Mouse (Mus musculus) stomach, embryonic 14.5 days (tissue): ENCODE data around the gene Bzw2. TPM values are rescaled to one million over a fixed set of nuclear protein-coding genes. Genes with fewer than 3 reads are reported as not detected.

ENCODE experiments used
- ATAC-seq: fragments of 200-750 bp; cut with Nextera tagmentation; 2 replicates; pipeline ENCODE4 v1.8.0; 2017; ENCODE audit warnings: low read depth, moderate TSS enrichment; ENCODE audit not compliant: insufficient number of reproducible peaks, insufficient read depth, low FRiP score
- H3K27ac ChIP-seq: fragments of 300-500 bp; sonication (generic); 2 replicates; pipeline ENCODE4 v1.5.1; 2014; ENCODE audit warnings: mild to moderate bottlenecking, low read length, moderate library complexity, mixed read lengths
- H3K27me3 ChIP-seq: fragments of 300-500 bp; sonication (generic); 2 replicates; pipeline ENCODE4 v1.6.1; 2014; ENCODE audit warnings: low read length, control low read depth, mixed read lengths; ENCODE audit not compliant: control insufficient read depth, insufficient read depth
- H3K36me3 ChIP-seq: fragments of 300-500 bp; sonication (generic); 2 replicates; pipeline ENCODE4 v1.6.1; 2014; ENCODE audit warnings: mild to moderate bottlenecking, control low read depth, low read length, moderate library complexity, mixed read lengths; ENCODE audit not compliant: control insufficient read depth, insufficient read depth
- H3K4me1 ChIP-seq: fragments of 300-500 bp; sonication (generic); 2 replicates; pipeline ENCODE4 v1.6.1; 2014; ENCODE audit warnings: low read length, control low read depth, mixed read lengths; ENCODE audit not compliant: control insufficient read depth, insufficient read depth
- H3K4me2 ChIP-seq: fragments of 300-500 bp; sonication (generic); replicated peaks from 2 replicates; pipeline ENCODE4 v1.6.1; 2014; ENCODE audit warnings: low read depth, low read length, control low read depth
- H3K4me3 ChIP-seq: fragments of 300-500 bp; sonication (generic); 2 replicates; pipeline ENCODE4 v1.5.1; 2014; ENCODE audit warnings: low read depth, low read length, control low read depth
- H3K9ac ChIP-seq: fragments of 300-500 bp; sonication (generic); replicated peaks from 2 replicates; pipeline ENCODE4 v1.6.1; 2014; ENCODE audit warnings: low read depth, mild to moderate bottlenecking, control low read depth, low read length, moderate library complexity, mixed read lengths
- H3K9me3 ChIP-seq: fragments of 300-500 bp; sonication (generic); 2 replicates; pipeline ENCODE4 v1.6.1; 2016; ENCODE audit warnings: low read depth, low read length, control low read depth; ENCODE audit not compliant: control insufficient read depth
- WGBS: fragments of 180-500 bp; shearing (Covaris S2); extraction: QIAGEN DNeasy Blood & Tissue Kit; methylation state at CpG from one replicate; pipeline ENCODE4 v1.1.7; 2014; 5-methylcytosine and 5-hydroxymethylcytosine counted together
- polyA plus RNA-seq: library from polyadenylated mRNA; unstranded; fragments of >200 nt; fragmentation: Nextera tagmentation; extraction: Ambion mirVana; gene quantifications from 2 replicates; pipeline ENCODE4 v1.2.1, GENCODE M21; 2014

Gene Bzw2
- polyA plus RNA-seq, 1 experiment from 2014 or later, result 228 TPM

DNA sequence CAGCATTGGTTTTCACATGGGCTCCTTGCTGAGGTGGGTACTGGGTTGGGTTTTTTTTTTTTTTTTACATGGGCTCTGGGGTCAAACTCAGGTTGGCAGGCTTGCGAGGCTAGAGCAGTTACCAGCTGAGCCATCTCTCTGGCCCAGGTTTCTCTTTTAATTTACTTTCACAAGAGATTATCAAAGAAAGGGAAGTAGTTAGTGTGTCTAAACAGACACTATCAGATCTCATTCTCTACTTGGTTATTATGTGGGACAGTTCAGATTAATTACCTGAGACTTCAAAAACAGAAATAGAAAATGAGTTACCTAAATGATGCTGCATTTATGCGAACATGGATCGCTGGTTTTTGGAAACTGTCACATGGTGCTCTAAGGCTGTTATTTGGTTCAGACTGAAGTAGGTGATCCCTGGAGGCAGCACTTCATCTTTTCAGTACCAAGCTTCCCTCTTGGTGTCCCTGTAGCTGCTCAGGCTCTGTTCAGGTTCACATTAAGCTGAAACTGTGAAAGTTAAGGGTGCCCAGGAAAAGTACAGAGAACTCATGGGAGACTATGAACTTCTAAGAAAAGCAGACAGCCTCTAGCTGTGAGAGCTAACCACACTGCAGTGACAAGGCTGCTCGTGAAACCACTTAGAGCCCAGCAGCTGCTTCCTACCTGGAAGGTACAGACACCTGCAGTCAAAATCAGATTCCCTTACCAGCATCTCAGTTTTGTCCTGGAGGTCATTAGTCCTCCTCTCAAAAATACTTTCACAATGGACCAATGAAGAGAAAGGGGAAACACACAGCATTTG lies 79.6 kb downstream of the Bzw2 start:
- no peak for ATAC-seq
- Histone ChIP-seq H3K27ac (no peak overlapping the region), H3K4me1 (no peaks in the 10 kb centered on the region), H3K9me3 (no peaks in the 10 kb centered on the region), H3K4me3 (no peak overlapping the region), H3K9ac (no peak overlapping the region), H3K27me3 (no peaks in the 10 kb centered on the region), H3K36me3 (no peaks in the 10 kb centered on the region), H3K4me2 (no peak overlapping the region)
- WGBS, result 67% methylated on average over 4 of the region's 4 CpGs

DNA sequence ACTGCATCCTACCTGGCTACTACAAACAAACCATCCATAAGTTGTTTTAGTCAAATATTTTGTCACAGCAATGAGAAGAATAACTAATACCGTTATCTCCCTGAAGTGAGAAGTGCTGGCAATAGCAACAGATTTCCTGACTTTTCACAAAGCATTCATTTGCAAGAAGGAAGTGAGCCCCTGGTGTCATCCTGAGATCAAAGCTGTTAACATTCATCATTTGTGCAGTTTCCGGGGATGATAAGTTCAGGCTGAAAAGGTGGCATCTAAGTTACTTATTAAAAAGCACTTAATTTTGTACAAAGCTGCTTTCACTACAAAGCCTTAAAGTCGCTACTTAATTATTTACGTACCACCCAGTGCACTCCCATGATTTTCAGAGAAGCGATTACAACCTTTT lies 85.0 kb downstream of the Bzw2 start:
- H3K4me2 ChIP-seq, result no peak overlapping the region
- no peak overlapping the region for H3K9ac ChIP-seq
- H3K4me1 ChIP-seq, result no peaks in the 10 kb centered on the region
- no peak overlapping the region for H3K27ac ChIP-seq
- 28% methylated on average over 5 of the region's 5 CpGs for WGBS
- no peak for ATAC-seq
- H3K27me3 ChIP-seq, result no peaks in the 10 kb centered on the region
- H3K4me3 ChIP-seq, result no peak overlapping the region
- H3K9me3 ChIP-seq, result no peaks in the 10 kb centered on the region
- no peaks in the 10 kb centered on the region for H3K36me3 ChIP-seq

DNA sequence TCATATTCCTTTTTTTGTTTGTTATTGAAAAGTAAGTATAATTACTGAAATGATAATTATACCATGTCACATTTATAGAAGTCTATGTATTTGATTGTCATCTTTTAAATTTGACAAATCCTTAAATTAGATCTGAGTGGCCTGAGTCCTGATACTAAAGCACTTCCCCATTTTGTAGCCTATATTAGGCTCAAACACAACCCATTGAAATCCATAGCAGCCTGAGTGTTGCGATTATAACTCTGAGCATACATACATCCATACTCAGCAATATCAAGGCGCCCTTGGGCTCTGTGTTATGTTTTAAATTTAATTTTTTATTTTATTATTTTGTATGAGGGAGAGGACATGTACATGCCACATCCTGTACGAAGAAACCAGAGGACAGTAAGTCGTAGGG lies 87.6 kb downstream of the Bzw2 start:
- Histone ChIP-seq H3K9me3 (peaks cover 2% of the 10 kb centered on the region; the same call in 1 of the 2 replicates), H3K27me3 (no peaks in the 10 kb centered on the region), H3K9ac (no peak overlapping the region), H3K4me2 (no peak overlapping the region), H3K4me3 (no peak overlapping the region), H3K36me3 (no peaks in the 10 kb centered on the region), H3K4me1 (no peaks in the 10 kb centered on the region), H3K27ac (no peak overlapping the region)
- ATAC-seq, result no peak
- WGBS, result 79% methylated on average over 4 of the region's 4 CpGs

DNA sequence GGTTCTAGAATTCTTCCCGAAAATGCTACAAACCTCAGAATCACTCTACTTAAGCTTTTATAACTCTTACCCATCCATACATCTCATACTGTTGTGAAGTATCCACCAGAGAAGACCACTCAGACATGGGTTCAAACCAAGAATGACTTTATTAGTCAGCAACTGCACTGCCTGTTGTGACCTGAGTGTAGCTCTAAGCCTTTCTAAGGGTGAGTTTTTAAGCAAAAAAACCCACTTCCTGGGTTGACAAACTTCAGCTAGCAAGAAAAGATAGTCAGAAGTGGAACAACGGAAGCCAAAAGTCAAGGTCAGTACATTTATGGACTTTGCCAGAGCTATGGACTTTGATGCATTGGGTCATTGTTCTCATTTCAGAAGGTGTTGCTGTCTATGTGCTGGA lies 90.3 kb downstream of the Bzw2 start:
- Histone ChIP-seq H3K4me3 (no peak overlapping the region), H3K27me3 (no peaks in the 10 kb centered on the region), H3K9ac (no peak overlapping the region), H3K27ac (no peak overlapping the region), H3K9me3 (peaks cover 6% of the 10 kb centered on the region; the same call in 1 of the 2 replicates), H3K4me2 (no peak overlapping the region), H3K36me3 (no peaks in the 10 kb centered on the region), H3K4me1 (no peaks in the 10 kb centered on the region)
- no peak for ATAC-seq
- 87% methylated on average over 2 of the region's 2 CpGs for WGBS

DNA sequence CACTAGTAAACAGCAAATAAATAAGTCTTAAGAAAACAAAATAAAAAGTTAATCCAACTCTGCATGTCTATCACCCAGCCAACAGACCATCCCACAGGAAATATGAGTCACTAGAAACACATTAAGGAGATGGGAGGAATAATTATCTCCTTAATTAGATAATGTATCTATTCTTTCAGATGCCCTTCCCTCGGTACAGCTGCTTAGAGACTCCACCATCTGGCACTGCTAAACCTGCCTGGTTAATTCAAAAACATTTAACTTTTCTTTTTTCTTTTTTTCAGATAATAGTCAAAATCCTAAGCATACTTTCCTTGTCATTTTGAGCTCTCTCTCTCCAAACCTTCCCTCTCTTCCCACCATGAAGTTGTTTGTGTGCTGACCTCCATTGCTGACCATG lies 92.0 kb downstream of the Bzw2 start:
- Histone ChIP-seq H3K9me3 (peaks cover 6% of the 10 kb centered on the region; the same call in 1 of the 2 replicates), H3K27ac (no peak overlapping the region), H3K27me3 (no peaks in the 10 kb centered on the region), H3K36me3 (no peaks in the 10 kb centered on the region), H3K4me1 (no peaks in the 10 kb centered on the region), H3K4me3 (no peak overlapping the region), H3K4me2 (no peak overlapping the region), H3K9ac (no peak overlapping the region)
- no peak for ATAC-seq
- 82% methylated on average over 1 of the region's 1 CpGs for WGBS

DNA sequence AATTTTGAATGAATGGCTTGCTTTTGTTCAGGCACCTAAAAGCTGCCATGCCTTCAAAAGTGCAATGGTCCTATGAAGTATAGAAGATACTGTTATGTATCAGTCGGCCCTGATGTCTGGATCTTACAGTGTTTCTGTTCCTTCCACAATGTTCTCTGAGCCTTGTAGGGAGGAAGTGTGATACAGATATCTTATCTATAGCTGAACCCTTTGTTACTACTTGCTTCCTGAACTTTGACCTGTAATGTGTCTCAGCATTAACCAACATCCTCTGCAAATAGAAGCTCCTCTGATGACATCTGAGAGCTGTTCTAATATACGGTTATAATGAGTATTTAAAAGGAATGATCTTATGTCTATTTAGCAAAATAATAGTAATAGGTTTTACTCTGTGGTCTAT lies 100.2 kb downstream of the Bzw2 start:
- 52% methylated on average over 2 of the region's 2 CpGs for WGBS
- no peaks in the 10 kb centered on the region for H3K4me1 ChIP-seq
- H3K9ac ChIP-seq, result no peak overlapping the region
- no peak overlapping the region for H3K4me2 ChIP-seq
- no peaks in the 10 kb centered on the region for H3K36me3 ChIP-seq
- H3K4me3 ChIP-seq, result no peak overlapping the region
- no peaks in the 10 kb centered on the region for H3K9me3 ChIP-seq
- ATAC-seq, result no peak
- no peaks in the 10 kb centered on the region for H3K27me3 ChIP-seq
- H3K27ac ChIP-seq, result no peak overlapping the region

DNA sequence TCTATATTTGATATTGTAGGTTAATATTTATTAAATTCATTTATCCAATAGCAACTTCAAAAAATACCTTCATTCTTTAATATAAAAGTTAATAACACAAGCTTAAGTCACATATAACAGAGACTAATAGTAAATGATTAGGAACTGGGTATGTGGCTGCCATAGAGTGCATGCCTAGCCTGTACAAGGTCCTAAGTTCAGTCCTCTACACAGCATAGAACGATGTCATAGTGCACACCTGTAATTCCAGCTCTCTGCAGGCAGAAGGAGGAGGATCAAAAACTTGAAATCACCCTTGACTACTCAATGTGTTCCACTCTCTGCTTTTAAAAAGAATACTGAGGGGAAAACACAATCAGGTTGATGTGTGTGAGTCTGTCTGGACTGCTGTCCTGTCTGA lies 107.6 kb downstream of the Bzw2 start:
- H3K9me3 ChIP-seq, result no peaks in the 10 kb centered on the region
- 84% methylated on average over 1 of the region's 1 CpGs for WGBS
- ATAC-seq, result no peak
- no peaks in the 10 kb centered on the region for H3K27me3 ChIP-seq
- no peak overlapping the region for H3K9ac ChIP-seq
- no peak overlapping the region for H3K27ac ChIP-seq
- no peak overlapping the region for H3K4me3 ChIP-seq
- no peak overlapping the region for H3K4me2 ChIP-seq
- no peaks in the 10 kb centered on the region for H3K36me3 ChIP-seq
- no peaks in the 10 kb centered on the region for H3K4me1 ChIP-seq

DNA sequence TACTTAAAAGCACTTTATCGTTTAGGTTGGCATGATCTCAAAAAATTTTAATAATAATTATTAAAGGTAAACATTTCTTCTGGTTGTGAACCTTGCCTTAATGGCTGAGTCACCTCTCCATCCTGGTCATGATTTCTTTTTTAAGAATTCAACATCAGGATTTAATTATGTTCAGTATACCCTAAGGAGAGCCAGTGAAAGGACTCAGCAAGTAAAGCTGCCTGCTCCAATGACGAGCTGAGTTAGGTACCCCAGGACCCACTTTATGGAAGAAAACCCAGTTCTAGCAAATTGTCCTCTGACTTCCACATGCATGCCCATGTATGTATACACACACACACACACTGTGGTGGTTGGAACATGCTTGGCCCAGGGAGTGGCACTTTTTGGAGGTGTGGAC lies 110.3 kb downstream of the Bzw2 start:
- H3K27me3 ChIP-seq, result no peaks in the 10 kb centered on the region
- ATAC-seq, result no peak
- H3K4me3 ChIP-seq, result no peak overlapping the region
- H3K4me1 ChIP-seq, result no peaks in the 10 kb centered on the region
- H3K4me2 ChIP-seq, result no peak overlapping the region
- H3K9me3 ChIP-seq, result no peaks in the 10 kb centered on the region
- no peaks in the 10 kb centered on the region for H3K36me3 ChIP-seq
- WGBS, result 84% methylated on average over 2 of the region's 2 CpGs
- H3K27ac ChIP-seq, result no peak overlapping the region
- no peak overlapping the region for H3K9ac ChIP-seq

DNA sequence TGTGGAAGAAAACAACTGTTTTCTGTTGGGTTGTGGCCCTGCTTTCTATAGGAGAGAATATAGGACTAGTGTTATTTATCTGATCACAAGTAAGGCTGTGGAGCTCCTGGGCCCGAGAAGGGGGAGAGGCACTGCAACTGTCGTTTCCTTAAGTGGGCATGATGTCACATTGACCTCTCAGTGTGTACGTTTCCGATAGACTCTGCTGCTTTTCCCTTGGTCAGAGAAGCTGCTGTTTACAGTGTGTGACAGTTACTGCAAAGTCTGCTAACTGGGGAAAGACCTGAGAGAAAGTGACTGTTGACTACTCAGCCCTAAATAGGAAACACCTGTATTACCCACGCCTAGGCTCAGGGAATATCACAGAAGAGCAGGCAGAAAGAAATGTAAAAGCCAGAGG lies 111.7 kb downstream of the Bzw2 start:
- ATAC-seq, result no peak
- Histone ChIP-seq H3K27ac (no peak overlapping the region), H3K4me1 (no peaks in the 10 kb centered on the region; the same call in 1 of the 2 replicates), H3K27me3 (no peaks in the 10 kb centered on the region), H3K36me3 (no peaks in the 10 kb centered on the region), H3K4me3 (no peak overlapping the region), H3K4me2 (no peak overlapping the region), H3K9me3 (no peaks in the 10 kb centered on the region), H3K9ac (no peak overlapping the region)
- WGBS, result 23% methylated on average over 5 of the region's 5 CpGs
